Mouse (Mus musculus): ENCODE measurements at regions not wholly inside any gene's neighbourhood (a gene's known extent, or its start where the extent isn't known, plus 50 kb on each side); places are given as distances from the start of the nearest gene placed in this dataset.

- ATAC-seq (ENCODE audit: insufficient read depth) (no peak), DNase-seq (ENCODE audit: low read depth in 3 of 3, low spot score in 3 of 3) (no peak)
- WGBS (ENCODE audit: insufficient replicate concordance): 33% methylated on average over 7 of the region's 7 CpGs
- H3K36me3 ChIP-seq (replicated peaks; ENCODE audit: control insufficient read depth, insufficient read depth, low read depth): no peaks in the 10 kb centered on the region
- no peak overlapping the region for H3K9ac ChIP-seq (replicated peaks)
- no peaks in the 10 kb centered on the region for H3K27me3 ChIP-seq (ENCODE audit: control insufficient read depth, insufficient read depth, low read length)
- no peaks in the 10 kb centered on the region for H3K9me3 ChIP-seq (ENCODE audit: control insufficient read depth, low read length)
- no peaks in the 10 kb centered on the region for H3K4me1 ChIP-seq (replicated peaks; ENCODE audit: control insufficient read depth in 2 of 2, insufficient read depth in 2 of 2, low read length in 1 of 2)
- no peak overlapping the region for H3K4me3 ChIP-seq (ENCODE audit: insufficient read depth in 1 of 2, low read depth in 2 of 2, low read length in 2 of 2)
- H3K27ac ChIP-seq: no peak overlapping the region
- no peak overlapping the region for H3K4me2 ChIP-seq (ENCODE audit: low read depth)
- TF ChIP-seq EP300 (IDR thresholded peaks at IDR 0.05; ENCODE audit: low read depth): no peak
- TF ChIP-seq CTCF (IDR thresholded peaks at IDR 0.05; ENCODE audit: low read depth): peak; percentile 56
Measured at GRCm38 (mm10) chr2:148580286-148580966, 92.0 kb upstream of the Nxt1 start.

GRCm38 (mm10) chr2:148579564-148579963, 92.8 kb upstream of the Nxt1 start:
- DNase-seq (ENCODE audit: low read depth in 3 of 3, low spot score in 3 of 3) (no peak), ATAC-seq (ENCODE audit: insufficient read depth) (no peak)
- TF ChIP-seq CTCF (IDR thresholded peaks at IDR 0.05; ENCODE audit: low read depth) (no peak), EP300 (IDR thresholded peaks at IDR 0.05; ENCODE audit: low read depth) (no peak)
- H3K9me3 ChIP-seq (ENCODE audit: control insufficient read depth, low read length): no peaks in the 10 kb centered on the region
- H3K27me3 ChIP-seq (ENCODE audit: control insufficient read depth, insufficient read depth, low read length): no peaks in the 10 kb centered on the region
- H3K4me2 ChIP-seq (ENCODE audit: low read depth): no peak overlapping the region
- H3K4me3 ChIP-seq (ENCODE audit: insufficient read depth in 1 of 2, low read depth in 2 of 2, low read length in 2 of 2): no peak overlapping the region
- 38% methylated on average over 2 of the region's 2 CpGs for WGBS (ENCODE audit: insufficient replicate concordance)
- no peaks in the 10 kb centered on the region for H3K36me3 ChIP-seq (replicated peaks; ENCODE audit: control insufficient read depth, insufficient read depth, low read depth)
- 0 out of 4 replicates have a peak, but pooled peaks cover 0 to 3% of the 10 kb centered on the region in 2 experiments for H3K4me1 ChIP-seq (replicated peaks; ENCODE audit: control insufficient read depth in 2 of 2, insufficient read depth in 2 of 2, low read length in 1 of 2)
- H3K9ac ChIP-seq (replicated peaks): no peak overlapping the region
- H3K27ac ChIP-seq: no peak overlapping the region

GRCm38 (mm10) chr2:148579027-148579426, 93.4 kb upstream of the Nxt1 start:
- H3K4me2 ChIP-seq (ENCODE audit: low read depth): no peak overlapping the region
- no peak overlapping the region for H3K27ac ChIP-seq
- TF ChIP-seq CTCF (IDR thresholded peaks at IDR 0.05; ENCODE audit: low read depth) (no peak), EP300 (IDR thresholded peaks at IDR 0.05; ENCODE audit: low read depth) (no peak)
- H3K4me3 ChIP-seq (ENCODE audit: insufficient read depth in 1 of 2, low read depth in 2 of 2, low read length in 2 of 2): no peak overlapping the region
- no peak overlapping the region for H3K9ac ChIP-seq (replicated peaks)
- ATAC-seq (ENCODE audit: insufficient read depth) (peak; percentile 33; the same call in 1 of the 2 replicates), DNase-seq (ENCODE audit: low read depth in 3 of 3, low spot score in 3 of 3) (no peak)
- 22% methylated on average over 5 of the region's 5 CpGs for WGBS (ENCODE audit: insufficient replicate concordance)
- no peaks in the 10 kb centered on the region for H3K36me3 ChIP-seq (replicated peaks; ENCODE audit: control insufficient read depth, insufficient read depth, low read depth)
- 0 out of 4 replicates have a peak, but pooled peaks cover 0 to 3% of the 10 kb centered on the region in 2 experiments for H3K4me1 ChIP-seq (replicated peaks; ENCODE audit: control insufficient read depth in 2 of 2, insufficient read depth in 2 of 2, low read length in 1 of 2)
- H3K9me3 ChIP-seq (ENCODE audit: control insufficient read depth, low read length): no peaks in the 10 kb centered on the region
- no peaks in the 10 kb centered on the region for H3K27me3 ChIP-seq (ENCODE audit: control insufficient read depth, insufficient read depth, low read length)

GRCm38 (mm10) chr2:148578176-148578575, 94.2 kb upstream of the Nxt1 start:
- no peak overlapping the region for H3K9ac ChIP-seq (replicated peaks)
- no peak for TF ChIP-seq EP300 (IDR thresholded peaks at IDR 0.05; ENCODE audit: low read depth)
- TF ChIP-seq CTCF (IDR thresholded peaks at IDR 0.05; ENCODE audit: low read depth): no peak
- no peak for DNase-seq (ENCODE audit: low read depth in 3 of 3, low spot score in 3 of 3)
- H3K4me2 ChIP-seq (ENCODE audit: low read depth): no peak overlapping the region
- no peaks in the 10 kb centered on the region for H3K9me3 ChIP-seq (ENCODE audit: control insufficient read depth, low read length)
- H3K27ac ChIP-seq: no peak overlapping the region
- no peaks in the 10 kb centered on the region for H3K36me3 ChIP-seq (replicated peaks; ENCODE audit: control insufficient read depth, insufficient read depth, low read depth)
- no peak overlapping the region for H3K4me3 ChIP-seq (ENCODE audit: insufficient read depth in 1 of 2, low read depth in 2 of 2, low read length in 2 of 2)
- WGBS (ENCODE audit: insufficient replicate concordance): 30% methylated on average over 2 of the region's 2 CpGs
- no peak for ATAC-seq (ENCODE audit: insufficient read depth)
- 0 out of 4 replicates have a peak, but pooled peaks cover 0 to 3% of the 10 kb centered on the region in 2 experiments for H3K4me1 ChIP-seq (replicated peaks; ENCODE audit: control insufficient read depth in 2 of 2, insufficient read depth in 2 of 2, low read length in 1 of 2)
- no peaks in the 10 kb centered on the region for H3K27me3 ChIP-seq (ENCODE audit: control insufficient read depth, insufficient read depth, low read length)

DNA sequence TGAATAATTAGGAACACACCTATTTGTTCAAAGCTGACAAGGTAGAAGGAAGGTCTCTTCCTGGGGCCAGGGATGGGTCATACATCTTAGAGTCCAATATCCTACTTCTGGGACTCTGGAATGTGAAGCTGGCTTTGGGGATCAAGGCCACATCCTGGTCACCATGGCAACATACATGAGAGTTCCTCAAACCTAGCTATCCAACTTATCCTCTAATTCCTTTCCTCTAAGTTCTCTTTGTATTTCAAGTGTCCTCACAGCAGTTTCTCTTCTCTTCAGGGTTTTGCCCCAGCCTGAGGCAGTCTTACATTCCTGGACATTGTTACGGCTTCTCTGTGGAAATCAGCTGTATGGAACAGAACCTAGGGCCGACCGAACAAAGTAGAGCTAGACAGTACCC, 97.0 kb upstream of the Nxt1 start:
- ATAC-seq (ENCODE audit: insufficient read depth) (no peak), DNase-seq (ENCODE audit: low read depth in 3 of 3, low spot score in 3 of 3) (no peak)
- Histone ChIP-seq H3K27ac (no peak overlapping the region), H3K36me3 (replicated peaks; ENCODE audit: control insufficient read depth, insufficient read depth, low read depth) (no peaks in the 10 kb centered on the region), H3K27me3 (ENCODE audit: control insufficient read depth, insufficient read depth, low read length) (no peaks in the 10 kb centered on the region), H3K9ac (replicated peaks) (no peak overlapping the region), H3K4me2 (ENCODE audit: low read depth) (no peak overlapping the region), H3K4me3 (ENCODE audit: insufficient read depth in 1 of 2, low read depth in 2 of 2, low read length in 2 of 2) (no peak overlapping the region), H3K9me3 (ENCODE audit: control insufficient read depth, low read length) (no peaks in the 10 kb centered on the region), H3K4me1 (replicated peaks; ENCODE audit: control insufficient read depth in 2 of 2, insufficient read depth in 2 of 2, low read length in 1 of 2) (0 out of 4 replicates have a peak, but pooled peaks cover 0 to 3% of the 10 kb centered on the region in 2 experiments)
- 51% methylated on average over 3 of the region's 3 CpGs for WGBS (ENCODE audit: insufficient replicate concordance)
- TF ChIP-seq CTCF (IDR thresholded peaks at IDR 0.05; ENCODE audit: low read depth) (no peak), EP300 (IDR thresholded peaks at IDR 0.05; ENCODE audit: low read depth) (no peak)
